Comparison of ENCODE assay signal across 7 mouse cellular contexts in the genomic region with DNA sequence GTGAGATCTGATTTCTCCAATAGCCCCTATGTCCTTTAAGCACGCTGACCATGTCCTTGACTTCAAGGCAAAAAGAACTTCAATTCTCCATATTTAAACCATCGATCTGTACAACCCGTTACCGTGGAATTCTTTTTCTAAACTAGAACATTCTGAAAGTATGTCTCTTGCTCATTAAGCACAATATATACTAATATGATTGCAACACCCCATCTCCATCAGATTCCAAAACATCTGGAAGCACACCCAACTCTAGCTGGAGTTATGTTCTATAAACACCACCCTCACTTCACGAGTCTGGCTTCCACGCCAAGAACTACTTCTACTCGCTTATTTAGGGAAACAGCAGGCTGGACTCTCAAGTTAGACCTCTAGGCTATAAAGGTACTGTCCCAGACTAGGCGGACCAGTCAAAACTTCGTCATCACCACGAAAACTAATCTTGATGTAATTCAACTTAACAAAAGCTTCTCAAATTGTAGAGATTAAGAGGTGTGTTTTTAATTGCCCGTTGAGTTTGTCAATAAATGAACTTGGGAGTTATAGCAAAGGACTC. TPM values are rescaled to one million over a fixed set of nuclear protein-coding genes. Genes with fewer than 3 reads are reported as not detected.
DNase-seq lines count a peak whose midpoint lies in the region; ATAC-seq and TF ChIP-seq lines count a peak whose summit lies in the region.

No protein-coding gene starts in this region.

- H3K27me3 ChIP-seq in G1E (ENCODE audit: insufficient read depth, low read length): peaks cover 7% of the 10 kb centered on the region
- H3K27me3 ChIP-seq in heart, embryonic 10.5 days (ENCODE audit: insufficient read depth, poor library complexity, severe bottlenecking): no peaks in the 10 kb centered on the region
- H3K27me3 ChIP-seq in liver, embryonic 12.5 days (replicated peaks): no peaks in the 10 kb centered on the region

- peak overlapping the region; percentile 94 for H3K4me3 ChIP-seq in G1E (ENCODE audit: low read depth, low read length)
- H3K4me3 ChIP-seq in heart, embryonic 10.5 days: peak overlapping the region; percentile 99
- peak overlapping the region; percentile 88 for H3K4me3 ChIP-seq in liver, embryonic 12.5 days

- peak overlapping the region; percentile 98 for H3K27ac ChIP-seq in heart, embryonic 10.5 days
- H3K27ac ChIP-seq in liver, embryonic 12.5 days: no peak overlapping the region

- H3K9me3 ChIP-seq in G1E (replicated peaks): no peaks in the 10 kb centered on the region
- no peaks in the 10 kb centered on the region for H3K9me3 ChIP-seq in heart, embryonic 10.5 days
- no peaks in the 10 kb centered on the region for H3K9me3 ChIP-seq in liver, embryonic 12.5 days (replicated peaks)

- no peak for ATAC-seq in G1E (ENCODE audit: extremely low read depth, insufficient number of reproducible peaks, low FRiP score, poor library complexity, severe bottlenecking)
- no peak for ATAC-seq in liver, embryonic 12.5 days

- peak overlapping the region; percentile 89 for H3K9ac ChIP-seq in liver, embryonic 12.5 days

- DNase-seq in 416B (ENCODE audit: low read depth) (peak; percentile 31), G1E (ENCODE audit: low spot score) (no peak)
- no peak for DNase-seq in heart, embryonic 10.5 days (ENCODE audit: low spot score)
- DNase-seq in skeletal muscle tissue, adult 2 months (ENCODE audit: low read depth, low spot score): peak; percentile 66
- no peak for DNase-seq in frontal cortex, postnatal 36 days (ENCODE audit: low spot score in 2 of 2)
- DNase-seq in layer of hippocampus, adult 11-12 months (ENCODE audit: low spot score): no peak

- TF ChIP-seq CTCF in G1E (IDR thresholded peaks at IDR 0.05; ENCODE audit: low read depth, low read length): no peak

- 39% methylated on average over 11 of the region's 11 CpGs for WGBS in heart, embryonic 10.5 days
- WGBS in liver, embryonic 12.5 days (ENCODE audit: insufficient replicate concordance): 58% methylated on average over 11 of the region's 11 CpGs

- H3K4me1 ChIP-seq in G1E (ENCODE audit: insufficient read depth, low read depth, low read length): peaks cover 33% of the 10 kb centered on the region
- peaks cover 64% of the 10 kb centered on the region for H3K4me1 ChIP-seq in heart, embryonic 10.5 days
- H3K4me1 ChIP-seq in liver, embryonic 12.5 days: peaks cover 37% of the 10 kb centered on the region

- peak overlapping the region; percentile 97 for H3K4me2 ChIP-seq in liver, embryonic 12.5 days

- H3K36me3 ChIP-seq in G1E (replicated peaks): peaks cover 9% of the 10 kb centered on the region
- H3K36me3 ChIP-seq in heart, embryonic 10.5 days: peaks cover 5% of the 10 kb centered on the region
- H3K36me3 ChIP-seq in liver, embryonic 12.5 days: no peaks in the 10 kb centered on the region

RNA-seq across cellular contexts. Expression of a gene that starts 1.2 kb away (rescaled TPM):
- 21.9 and 22.1 TPM in 2 replicates for total RNA-seq in G1E (2014; fragmentation: Nextera tagmentation)
- 6.0 and 6.1 TPM in 2 replicates for total RNA-seq in G1E (2017)
- 11.9 and 13.5 TPM in 2 replicates for polyA plus RNA-seq in G1E (2012)
- 128 and 197 TPM in 2 replicates for polyA plus RNA-seq in heart, embryonic 10.5 days (2016; fragmentation: Nextera tagmentation; extraction: Ambion mirVana)
- 20.7 and 22.1 TPM in 2 replicates for polyA plus RNA-seq in liver, embryonic 12.5 days (2016; fragmentation: Nextera tagmentation; extraction: Ambion mirVana)

RNA-seq across cellular contexts. Expression of a gene that starts 27.7 kb away (rescaled TPM):
- total RNA-seq in G1E (2014; fragmentation: Nextera tagmentation): 17.6 and 20.2 TPM in 2 replicates
- 5.8 and 7.6 TPM in 2 replicates for total RNA-seq in G1E (2017)
- 0.35 and 0.52 TPM in 2 replicates for polyA plus RNA-seq in G1E (2012)
- polyA plus RNA-seq in heart, embryonic 10.5 days (2016; fragmentation: Nextera tagmentation; extraction: Ambion mirVana): 21.4 and 24.2 TPM in 2 replicates
- 5.8 and 7.9 TPM in 2 replicates for polyA plus RNA-seq in liver, embryonic 12.5 days (2016; fragmentation: Nextera tagmentation; extraction: Ambion mirVana)

RNA-seq across cellular contexts. Expression of a gene that starts 34.1 kb away (rescaled TPM):
- 0.90 and 1.2 TPM in 2 replicates for total RNA-seq in G1E (2014; fragmentation: Nextera tagmentation)
- total RNA-seq in G1E (2017): 0.44 and 0.93 TPM in 2 replicates
- 0.03 and 0.09 TPM in 2 replicates for polyA plus RNA-seq in G1E (2012)
- 15.3 and 16.1 TPM in 2 replicates for polyA plus RNA-seq in heart, embryonic 10.5 days (2016; fragmentation: Nextera tagmentation; extraction: Ambion mirVana)
- polyA plus RNA-seq in liver, embryonic 12.5 days (2016; fragmentation: Nextera tagmentation; extraction: Ambion mirVana): 10.9 and 12.9 TPM in 2 replicates

RNA-seq across cellular contexts. Expression of a gene that starts 43.4 kb away (rescaled TPM):
- total RNA-seq in G1E (2014; fragmentation: Nextera tagmentation): 409 and 426 TPM in 2 replicates
- total RNA-seq in G1E (2017): 215 and 235 TPM in 2 replicates
- polyA plus RNA-seq in G1E (2012): 122 and 136 TPM in 2 replicates
- 277 and 285 TPM in 2 replicates for polyA plus RNA-seq in heart, embryonic 10.5 days (2016; fragmentation: Nextera tagmentation; extraction: Ambion mirVana)
- polyA plus RNA-seq in liver, embryonic 12.5 days (2016; fragmentation: Nextera tagmentation; extraction: Ambion mirVana): 249 and 259 TPM in 2 replicates

RNA-seq across cellular contexts. Expression of a gene that starts 43.4 kb away (rescaled TPM):
- total RNA-seq in G1E (2014; fragmentation: Nextera tagmentation) (24.2 TPM in 2 replicates), G1E (2017) (11.9 and 14.6 TPM in 2 replicates)
- polyA plus RNA-seq in G1E (2012): 1.5 and 3.6 TPM in 2 replicates
- 28.2 and 30.3 TPM in 2 replicates for polyA plus RNA-seq in heart, embryonic 10.5 days (2016; fragmentation: Nextera tagmentation; extraction: Ambion mirVana)
- polyA plus RNA-seq in liver, embryonic 12.5 days (2016; fragmentation: Nextera tagmentation; extraction: Ambion mirVana): 13.4 TPM in 2 replicates

Comparison
In these comparisons a context has a peak if more than half of its experiments do, and no peak if none do; other contexts are left out.
1. DNase-seq: peak in 416B (single experiment) and skeletal muscle tissue, adult 2 months (single experiment); none in G1E (single experiment), heart, embryonic 10.5 days (single experiment), frontal cortex, postnatal 36 days (0 of 2) and layer of hippocampus, adult 11-12 months (single experiment).
2. RNA of a gene that starts 34.1 kb away (polyA plus RNA-seq): 15.3 to 16.1 TPM in heart, embryonic 10.5 days and 10.9 to 12.9 TPM in liver, embryonic 12.5 days; 0.03 to 0.09 TPM in G1E; every median in the first group is over 10 times any median in the second.
3. Peak in every context shown above with its lines, with median percentiles within 50 percentile points of each other: H3K4me3 ChIP-seq.